Mouse (Mus musculus) ES-CJ7 (cell line): ENCODE measurements around the gene Myocos.
"Not testable (repeated sequence)": the region's sequence is repeated elsewhere in the genome, so short reads cannot be mapped to it uniquely, and the experiment has no call there.

Experiments used
- DNase-seq: peaks from one replicate; pipeline ENCODE4 v3.0.0; 2011; ENCODE audit warnings: low read depth, low spot score

The Myocos gene

DNA sequence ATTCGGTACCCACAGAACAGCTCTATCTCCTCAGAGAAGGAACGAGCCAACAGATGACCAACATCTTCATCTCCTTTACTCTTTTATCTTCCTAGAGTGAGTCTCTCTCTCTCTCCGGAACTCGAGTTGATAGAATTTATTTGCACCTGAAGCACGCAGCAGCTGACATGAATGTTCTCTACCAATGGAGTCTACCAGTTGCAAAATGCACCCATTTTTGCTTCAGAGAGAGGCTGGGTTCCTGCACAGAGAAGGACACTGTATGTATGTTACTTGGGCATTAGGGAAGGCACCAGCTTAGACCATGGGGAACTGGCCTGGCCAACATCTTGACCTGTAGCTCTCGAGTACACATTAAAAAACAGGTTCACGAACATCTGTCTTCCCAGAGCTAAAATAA is at the start of gene Myocos:
TSS of gene Myocos (minus strand) at position 101 of the 400 bp plus-strand sequence.
- no peak for DNase-seq

DNA sequence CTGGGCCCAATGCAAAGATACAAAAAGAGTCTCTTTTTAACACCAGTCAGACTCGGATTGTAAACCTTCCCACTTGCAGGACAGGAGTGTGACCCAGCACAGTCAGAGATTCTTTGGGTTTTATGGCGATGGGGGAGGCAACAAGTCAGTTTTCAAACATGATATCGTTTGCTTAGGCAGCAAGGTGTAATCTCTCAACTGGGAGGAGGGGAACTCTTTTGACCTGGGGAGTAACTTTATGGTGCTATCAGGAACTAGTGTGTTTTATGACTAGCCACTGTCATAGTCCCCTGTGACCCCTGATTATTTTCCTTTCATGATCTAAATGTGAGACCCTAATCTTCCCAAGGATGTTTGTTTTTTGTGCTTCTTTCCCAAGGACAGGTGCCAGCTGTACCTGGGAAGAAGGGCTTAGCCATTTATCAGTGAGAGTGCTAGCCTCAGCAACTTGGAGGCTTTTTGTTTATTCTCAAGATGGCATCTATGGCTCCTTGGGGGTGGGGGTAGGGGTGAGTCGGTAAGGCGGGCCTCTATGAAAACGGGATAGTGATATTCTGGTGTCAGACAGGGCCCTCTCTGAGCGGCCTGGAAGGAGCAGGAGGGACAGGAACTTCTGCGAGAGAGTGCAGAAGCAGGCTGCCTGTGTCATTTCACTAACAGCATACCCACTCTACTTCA is 42.5 kb upstream of the Myocos start:
- no peak for DNase-seq

DNA sequence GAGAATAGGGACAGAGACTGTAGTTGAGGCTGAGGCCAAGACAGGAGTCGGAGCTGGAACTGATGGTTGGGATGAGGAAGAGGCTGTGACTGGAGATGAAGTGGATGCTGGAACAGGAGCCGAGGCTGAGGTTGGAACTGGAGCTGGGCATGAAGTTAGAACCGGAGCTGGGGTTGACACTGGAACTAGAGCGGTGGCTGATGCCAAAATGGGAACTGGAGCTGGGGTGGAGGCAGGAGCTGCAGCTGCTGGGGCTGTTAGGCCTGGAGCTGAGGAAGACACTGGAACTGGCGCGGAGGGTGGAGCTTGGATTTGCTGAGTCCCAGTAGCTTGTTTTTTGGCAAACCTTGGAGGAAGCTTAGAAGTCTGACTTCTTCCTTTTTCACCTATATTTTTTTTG is 39.8 kb upstream of the Myocos start:
- DNase-seq = no peak

DNA sequence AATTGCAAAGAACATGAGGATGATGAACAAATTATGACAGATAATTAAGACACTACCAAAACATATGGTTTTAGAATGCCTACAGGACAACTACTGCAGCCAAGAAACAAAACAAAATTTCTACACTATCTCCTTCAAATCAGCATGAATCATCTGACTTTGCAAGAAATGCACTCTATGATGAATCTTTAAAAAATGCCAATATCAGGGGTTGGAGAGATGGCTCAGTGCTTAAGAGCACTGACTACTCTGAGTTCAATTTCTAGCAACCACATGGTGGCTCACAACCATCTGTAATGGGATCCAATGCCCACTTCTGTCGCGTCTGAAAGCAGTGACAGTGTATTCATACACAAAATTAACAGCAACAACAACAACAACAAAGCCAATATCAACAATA is 35.7 kb upstream of the Myocos start:
- no peak for DNase-seq

DNA sequence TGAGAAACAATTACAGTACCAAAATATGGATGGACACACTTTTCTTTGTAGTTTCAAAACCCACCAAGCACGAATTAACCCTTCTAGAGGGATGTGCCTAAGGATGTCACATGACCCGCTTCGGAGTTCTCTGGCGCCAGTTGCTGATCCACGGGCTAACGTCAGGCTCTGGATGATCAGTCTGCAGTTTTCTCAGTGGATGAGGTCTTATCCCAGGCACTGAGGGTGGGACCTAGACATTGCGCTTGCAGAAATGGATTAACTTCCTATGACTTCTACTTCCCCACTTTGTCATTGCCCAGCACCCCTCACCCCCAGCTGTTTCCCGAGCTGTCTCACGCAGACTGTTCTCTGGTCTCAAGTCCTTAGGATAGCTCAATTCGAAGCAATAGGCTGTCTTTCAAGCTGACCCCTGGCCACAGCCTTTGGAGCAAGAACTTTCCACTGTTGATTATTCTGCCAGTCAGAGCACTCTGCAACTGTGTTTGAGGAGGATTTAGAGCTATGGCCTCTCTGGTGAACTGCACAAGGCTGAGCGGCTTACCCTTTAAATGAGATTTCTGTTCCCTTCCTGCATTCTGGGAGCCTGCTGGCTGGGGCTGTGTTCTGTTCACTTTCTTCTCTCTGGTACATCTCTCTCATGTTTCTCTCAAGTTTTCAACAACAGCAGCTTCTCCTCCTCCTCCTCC is 7.6 kb upstream of the Myocos start:
- DNase-seq = peak; percentile 67

DNA sequence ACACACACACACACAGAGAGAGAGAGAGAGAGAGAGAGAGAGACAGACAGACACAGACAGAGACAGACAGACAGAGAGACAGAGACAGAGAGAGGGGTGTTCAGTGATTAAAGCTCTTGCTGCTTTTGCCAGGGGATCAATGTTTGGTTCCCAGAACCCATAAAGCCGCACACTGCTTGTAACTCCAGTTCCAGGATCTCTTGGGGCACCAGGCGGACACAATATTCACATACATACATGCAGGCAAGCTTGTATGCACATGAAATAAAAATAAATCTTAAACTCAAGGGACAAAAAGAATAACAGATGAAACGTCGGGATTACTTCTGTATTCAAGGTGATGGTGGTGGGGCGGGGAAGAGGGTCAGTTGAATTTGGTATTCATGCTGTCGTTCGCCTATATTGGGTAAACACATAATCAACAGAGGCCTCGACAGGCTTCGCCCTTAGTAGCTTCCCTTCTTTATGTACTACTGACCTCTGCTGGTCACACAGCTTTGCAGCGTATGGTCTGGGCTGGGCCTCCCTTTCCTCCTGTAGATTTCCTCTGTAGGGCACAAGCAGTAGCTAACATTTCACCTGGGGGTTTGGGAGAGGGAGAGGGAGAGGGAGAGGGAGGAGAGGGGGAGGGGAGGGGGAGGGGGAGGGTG is 6.9 kb upstream of the Myocos start:
- DNase-seq = peak; percentile 93

DNA sequence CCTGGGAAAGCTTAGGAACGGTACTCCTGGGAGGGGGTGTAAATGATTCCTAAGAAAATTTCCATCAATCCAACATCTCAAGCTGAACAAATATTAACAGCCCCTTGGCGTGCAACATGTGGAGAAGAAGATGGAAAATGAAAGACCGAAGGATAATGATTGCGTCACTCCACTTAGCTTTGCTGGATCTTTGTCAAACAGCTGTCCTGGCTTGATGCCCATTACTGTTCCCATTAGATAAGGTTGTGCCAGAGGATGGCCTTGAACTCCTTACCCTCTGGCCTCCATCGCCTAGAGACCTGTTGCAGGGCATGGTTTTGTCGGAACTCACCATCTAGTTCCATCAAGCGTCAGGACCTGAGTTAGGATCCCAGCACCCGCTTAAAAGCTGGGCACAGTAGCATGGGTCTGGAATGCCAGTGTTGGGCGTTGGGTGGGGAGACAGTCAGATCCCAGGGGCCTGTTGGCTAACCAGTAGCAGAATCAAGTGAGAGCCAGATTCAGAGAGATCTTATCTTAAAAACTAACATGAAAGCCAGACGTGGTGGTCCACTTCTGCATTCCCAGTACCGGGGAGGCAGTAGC is 2.3 kb upstream of the Myocos start:
- DNase-seq = no peak

DNA sequence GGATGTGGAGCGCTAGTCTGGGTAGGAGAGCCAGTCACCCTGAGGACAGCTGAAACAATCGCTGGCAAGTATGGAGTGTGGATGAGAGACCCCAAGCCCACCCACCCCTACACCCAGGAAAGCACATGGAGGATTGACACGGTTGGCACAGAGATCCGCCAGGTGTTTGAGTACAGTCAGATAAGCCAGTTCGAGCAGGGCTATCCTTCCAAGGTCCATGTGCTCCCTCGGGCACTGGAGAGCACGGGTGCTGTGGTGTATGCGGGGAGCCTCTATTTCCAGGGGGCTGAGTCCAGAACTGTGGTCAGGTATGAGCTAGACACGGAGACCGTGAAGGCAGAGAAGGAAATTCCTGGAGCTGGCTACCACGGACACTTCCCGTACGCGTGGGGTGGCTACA is 9.6 kb downstream of the Myocos start:
- DNase-seq = no peak

DNA sequence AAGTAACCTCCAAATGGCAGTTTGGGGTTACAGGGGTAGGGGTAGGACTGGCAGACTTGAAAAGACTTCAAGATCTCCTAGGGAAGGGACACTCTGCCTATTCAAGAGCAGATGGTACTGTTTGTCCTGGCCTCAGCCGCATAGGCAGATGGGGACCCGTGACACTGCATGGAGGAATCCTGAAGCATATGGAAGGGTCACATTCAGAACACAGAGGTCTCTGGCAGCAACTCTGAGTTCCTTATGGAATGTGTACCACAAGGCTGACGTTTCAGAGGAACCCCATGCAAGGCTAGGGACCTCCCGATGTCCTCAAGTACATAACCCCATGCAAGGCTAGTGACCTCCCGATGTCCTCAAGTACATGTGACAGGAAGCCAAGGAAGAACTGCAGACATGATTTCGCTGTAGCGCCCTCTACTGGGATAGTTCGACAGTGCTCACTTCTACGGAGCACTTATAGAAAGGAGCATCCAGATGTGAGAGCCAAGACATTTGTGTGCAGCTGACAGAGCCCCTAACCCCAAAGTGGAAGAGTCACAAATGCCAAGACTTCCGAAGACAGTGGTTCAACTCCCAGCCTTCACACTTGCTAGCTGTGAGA is 11.8 kb downstream of the Myocos start:
- DNase-seq = peak; percentile 55

DNA sequence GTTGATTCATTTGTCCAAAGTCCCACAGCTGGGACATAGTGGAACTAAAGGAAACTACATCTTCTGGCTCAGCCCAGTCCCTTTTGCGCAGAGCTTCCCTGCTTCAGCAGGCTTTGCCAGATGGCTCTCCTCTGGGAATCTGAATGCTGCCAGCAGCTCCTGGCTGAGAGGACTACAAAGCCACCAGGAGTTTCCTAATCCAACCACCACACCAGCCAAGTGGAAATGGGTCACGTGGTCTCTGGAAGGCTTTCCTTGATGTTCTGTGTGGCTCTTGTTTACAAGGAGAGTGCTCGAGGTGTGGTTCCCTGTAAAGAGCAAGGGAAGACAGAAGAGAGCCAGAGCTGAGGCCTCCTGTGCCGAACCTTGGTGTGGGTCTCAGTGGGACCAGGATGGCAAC is 14.3 kb downstream of the Myocos start:
- DNase-seq = no peak

DNA sequence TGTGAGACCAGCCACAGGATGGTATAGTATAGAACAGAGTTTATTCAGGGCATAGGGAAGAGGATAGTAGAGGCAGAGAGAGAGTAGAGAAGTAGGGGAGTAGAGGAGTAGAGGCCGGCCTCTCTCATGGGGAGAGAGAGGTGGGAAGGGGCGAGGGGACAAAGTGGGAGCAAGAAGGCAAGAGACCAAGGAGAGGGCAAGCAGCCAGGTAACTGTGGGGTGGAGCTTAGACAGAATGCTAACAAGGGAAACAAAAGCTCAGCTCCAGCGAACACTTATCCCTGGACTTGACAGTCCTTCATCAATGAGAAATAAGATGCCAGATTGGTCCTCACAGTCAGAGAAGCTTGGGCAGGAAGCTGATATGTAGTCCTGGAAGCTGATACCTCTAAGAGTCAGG is 15.4 kb downstream of the Myocos start:
- no peak for DNase-seq

DNA sequence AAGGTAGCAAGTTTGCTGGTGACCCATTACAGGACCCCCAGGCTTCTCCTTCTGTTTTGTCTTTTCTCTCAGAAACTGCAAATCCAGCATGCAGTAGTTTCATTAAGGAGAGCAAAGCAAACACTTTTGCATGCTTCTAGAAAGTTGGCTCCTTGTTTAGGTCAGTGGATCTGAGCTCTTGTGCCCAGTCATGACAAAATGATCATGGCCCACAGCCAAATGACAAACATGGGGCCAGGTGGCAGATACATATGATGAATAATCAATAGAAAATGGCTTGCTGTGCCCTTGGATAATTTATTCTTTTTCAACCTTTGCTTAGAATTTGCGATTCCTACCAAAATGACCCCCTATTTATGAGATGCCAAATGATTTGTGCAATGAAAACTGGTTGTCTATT is 18.2 kb downstream of the Myocos start:
- no peak for DNase-seq

DNA sequence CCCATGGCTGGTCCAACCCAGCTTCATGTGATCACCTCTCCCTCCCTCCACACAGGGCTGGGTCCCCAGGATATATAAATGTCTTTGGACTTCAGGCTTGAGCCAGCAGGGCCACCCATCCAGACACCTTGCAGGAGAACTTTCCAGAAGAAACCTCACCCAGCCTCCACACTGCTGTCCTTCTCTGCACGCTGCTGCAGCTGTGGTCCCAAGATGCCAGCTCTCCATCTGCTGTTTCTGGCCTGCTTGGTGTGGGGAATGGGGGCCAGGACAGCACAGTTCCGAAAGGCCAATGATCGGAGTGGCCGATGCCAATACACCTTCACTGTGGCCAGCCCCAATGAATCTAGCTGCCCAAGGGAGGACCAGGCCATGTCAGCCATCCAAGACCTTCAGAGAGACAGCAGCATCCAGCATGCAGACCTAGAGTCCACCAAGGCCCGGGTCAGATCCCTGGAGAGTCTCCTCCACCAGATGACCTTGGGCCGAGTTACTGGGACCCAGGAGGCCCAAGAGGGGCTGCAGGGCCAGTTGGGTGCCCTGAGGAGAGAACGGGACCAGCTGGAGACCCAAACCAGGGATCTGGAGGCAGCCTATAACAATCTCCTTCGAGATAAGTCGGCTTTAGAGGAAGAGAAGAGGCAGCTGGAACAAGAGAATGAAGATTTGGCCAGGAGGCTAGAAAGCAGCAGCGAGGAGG is 18.8 kb downstream of the Myocos start, which contains the start of gene Myoc:
TSS of gene Myoc (plus strand) at position 105 of the 700 bp plus-strand sequence.
- no peak for DNase-seq

DNA sequence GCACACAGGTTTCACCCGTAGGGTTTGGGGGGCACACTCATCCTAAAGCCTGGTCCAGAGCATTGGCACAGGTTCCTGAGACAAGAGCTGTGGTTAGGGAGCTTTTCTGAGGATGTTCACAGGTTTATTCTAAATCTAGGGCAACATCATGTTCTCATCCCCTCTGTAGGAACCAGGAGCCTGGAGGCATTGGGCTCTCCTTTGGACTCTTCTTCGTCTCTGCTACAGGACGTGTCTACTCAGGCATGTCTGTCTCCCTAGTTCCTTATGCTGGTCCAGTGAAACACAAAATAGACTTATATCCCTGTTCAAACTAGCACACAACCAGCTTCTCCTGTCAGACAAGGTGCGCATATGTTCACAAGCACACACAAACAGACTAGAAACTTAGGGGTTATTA is 19.5 kb downstream of the Myocos start:
- DNase-seq = no peak

DNA sequence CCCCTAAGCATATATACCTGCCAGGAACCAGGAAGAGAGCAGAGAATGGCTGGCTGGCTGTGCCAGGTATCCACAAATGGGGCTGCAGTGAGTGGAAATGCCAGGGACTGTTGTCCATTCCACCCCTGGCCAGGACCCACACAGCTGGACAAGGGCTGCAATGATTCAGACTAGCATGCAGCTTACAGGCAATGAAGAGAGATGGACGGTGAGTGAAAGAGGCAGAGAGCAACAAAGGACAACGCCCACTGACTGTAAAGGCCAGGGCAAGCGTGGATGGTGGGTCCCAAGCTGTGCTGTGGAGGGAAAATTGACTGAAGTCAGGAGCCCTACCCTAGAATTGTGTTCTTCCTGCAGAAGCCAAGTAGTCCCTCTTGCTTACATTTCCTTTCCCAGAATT is 21.5 kb downstream of the Myocos start:
- DNase-seq = no peak

DNA sequence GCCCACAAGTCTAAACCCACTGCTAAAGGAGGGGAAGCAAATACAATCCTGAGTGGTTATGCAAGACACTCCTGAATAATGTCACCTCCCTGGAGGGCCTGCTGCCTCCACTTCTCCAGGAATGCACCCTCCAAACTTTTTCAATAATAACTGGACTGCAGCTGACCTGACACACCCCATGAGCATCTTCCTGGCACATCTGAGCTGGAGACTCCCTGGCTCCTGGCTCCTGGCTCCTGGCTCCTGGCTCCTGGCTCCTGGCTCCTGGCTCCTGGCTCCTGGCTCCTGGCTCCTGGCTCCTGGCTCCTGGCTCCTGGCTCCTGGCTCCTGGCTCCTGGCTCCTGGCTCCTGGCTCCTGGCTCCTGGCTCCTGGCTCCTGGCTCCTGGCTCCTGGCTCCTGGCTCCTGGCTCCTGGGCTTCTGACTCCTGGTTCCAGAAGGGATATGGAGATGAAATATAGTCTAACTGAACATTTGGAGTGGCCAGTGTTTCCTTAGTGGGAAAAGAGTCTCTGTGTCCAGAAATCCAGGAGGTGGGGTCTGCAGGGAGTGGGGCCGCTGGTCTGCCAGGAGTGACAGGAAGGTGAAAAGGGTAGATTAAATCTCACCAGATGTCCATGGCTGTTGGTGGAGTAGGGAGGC is 22.6 kb downstream of the Myocos start:
- DNase-seq = not testable (repeated sequence)

DNA sequence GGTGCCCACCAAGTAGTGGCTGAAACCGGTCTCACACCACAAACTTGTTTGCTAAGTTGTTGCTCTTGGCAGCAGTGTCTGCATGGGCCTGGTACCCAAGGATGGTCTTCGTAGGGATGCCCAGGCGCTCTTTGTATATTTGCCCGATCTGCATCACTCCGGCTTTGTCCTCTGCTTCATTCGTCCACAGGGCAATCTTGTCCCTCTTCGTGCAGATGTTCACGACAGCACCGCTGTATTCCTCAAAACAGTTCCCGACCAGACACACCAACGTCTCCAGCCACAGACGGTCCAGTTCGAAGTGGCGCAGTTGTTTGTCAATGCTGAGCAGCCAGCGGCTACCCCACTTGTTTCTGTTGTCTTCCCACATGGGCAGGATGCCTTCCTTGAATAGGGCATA is 29.7 kb downstream of the Myocos start:
- DNase-seq = not testable (repeated sequence)

DNA sequence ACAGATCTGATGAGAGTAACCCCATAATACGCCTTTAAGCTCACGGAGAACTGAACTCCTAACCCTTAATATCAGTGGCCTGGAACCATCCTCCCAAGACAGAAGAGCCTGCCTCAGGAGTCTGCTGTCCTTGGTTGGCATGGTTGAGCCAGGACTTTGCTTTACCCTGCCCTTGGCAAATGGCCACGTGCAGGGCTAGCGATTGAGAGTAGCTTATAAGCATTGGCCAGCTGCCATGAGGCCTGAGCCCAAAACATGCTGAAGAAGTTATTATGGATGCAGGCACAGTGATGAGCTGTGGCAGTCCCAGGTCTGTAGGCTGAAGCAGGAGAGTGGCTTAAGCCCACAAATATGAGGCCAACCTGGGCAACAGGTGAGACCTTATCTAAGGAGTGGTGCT is 30.2 kb downstream of the Myocos start:
- DNase-seq = not testable (repeated sequence)

DNA sequence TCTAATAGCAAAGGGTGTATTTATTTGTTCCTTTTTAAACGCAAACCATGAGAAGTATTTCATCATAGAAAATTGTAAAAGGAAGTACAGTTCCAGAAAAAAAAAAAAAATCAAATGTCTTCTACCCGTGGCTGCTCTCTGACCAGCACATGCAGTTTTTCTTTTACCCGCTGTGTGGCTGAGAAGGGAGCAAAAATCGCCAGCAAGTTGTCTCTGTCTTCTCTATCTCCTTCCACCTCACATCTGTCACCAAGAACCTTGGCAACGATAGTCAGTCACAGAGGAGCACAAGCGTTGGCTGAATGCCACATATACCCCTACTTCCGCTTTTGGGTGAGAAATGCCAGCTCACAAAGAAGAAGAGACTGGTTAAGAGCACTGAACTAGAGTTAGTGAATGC is 32.8 kb downstream of the Myocos start:
- no peak for DNase-seq

DNA sequence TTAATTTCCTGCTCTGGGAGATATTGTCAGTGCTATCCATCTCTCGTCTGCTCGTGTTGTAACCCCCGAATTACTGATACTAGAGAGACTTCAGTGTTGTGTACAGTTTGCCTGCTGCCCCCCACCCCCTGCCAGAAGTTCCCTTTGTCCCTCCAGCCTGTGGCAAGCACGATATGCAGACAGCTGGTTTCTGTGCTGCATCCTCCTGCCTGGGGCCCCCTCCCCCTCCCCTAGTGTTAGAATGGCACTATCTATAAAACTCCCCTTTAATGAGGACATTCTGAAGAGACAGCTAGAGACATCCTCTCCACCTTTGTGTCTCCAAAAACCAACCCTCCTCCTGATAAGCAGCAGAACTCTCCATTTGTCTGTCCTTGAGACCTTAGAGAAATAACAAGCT is 34.1 kb downstream of the Myocos start:
- no peak for DNase-seq

DNA sequence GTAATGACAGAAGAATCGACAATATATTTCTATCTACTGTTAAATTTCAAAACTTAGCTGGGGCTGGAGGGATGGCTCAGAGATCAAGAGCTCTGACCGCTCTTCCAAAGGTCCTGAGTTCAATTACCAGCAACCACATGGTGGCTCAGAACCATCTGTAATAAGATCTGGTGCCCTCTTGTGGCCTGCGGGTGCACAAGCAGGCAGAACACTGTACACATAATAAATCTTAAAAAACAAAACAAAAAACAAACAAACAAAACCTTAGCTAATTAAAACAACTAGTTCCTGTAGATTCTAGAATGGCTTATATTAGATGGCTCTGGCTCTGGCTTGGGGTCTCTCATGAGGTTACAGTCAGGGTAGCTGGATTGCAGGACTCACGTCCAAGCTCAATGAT is 37.5 kb downstream of the Myocos start:
- DNase-seq = peak; percentile 38
